Mouse (Mus musculus) thymus, postnatal 0 days (tissue): ENCODE measurements around the gene Olfr773. TPM values are rescaled to one million over a fixed set of nuclear protein-coding genes. Genes with fewer than 3 reads are reported as not detected.
"Not testable (repeated sequence)": the region's sequence is repeated elsewhere in the genome, so short reads cannot be mapped to it uniquely, and the experiment has no call there.

Experiments used
- DNase-seq: peaks from one replicate; pipeline ENCODE4 v3.0.0-alpha.2; 2015; ENCODE audit warnings: low spot score
- polyA plus RNA-seq: library from polyadenylated mRNA; unstranded; fragments of >200 nt; fragmentation: Nextera tagmentation; extraction: Ambion mirVana; gene quantifications from 2 replicates; pipeline ENCODE4 v1.2.1, GENCODE M21; 2015

Olfr773 gene
- not detected in 2 replicates for polyA plus RNA-seq

GRCm38 (mm10) chr10:129187319-129187718, at the start of gene Olfr773:
TSS of gene Olfr773 (minus strand) at chr10:129187419.
- DNase-seq, result not testable (repeated sequence)

- no peak for DNase-seq
These were observed 48.7 kb upstream of the Olfr773 start, which contains the start of gene Olfr774 for GRCm38 (mm10) chr10:129235904-129236303. TSS of gene Olfr774 (plus strand) at chr10:129236204.

GRCm38 (mm10) chr10:129230737-129231136, 43.5 kb upstream of the Olfr773 start:
- DNase-seq, result no peak

- not testable (repeated sequence) for DNase-seq
These were observed 9.4 kb downstream of the Olfr773 start, which contains the start of gene Olfr772 for GRCm38 (mm10) chr10:129177821-129178220. TSS of gene Olfr772 (minus strand) at chr10:129177921.

GRCm38 (mm10) chr10:129164651-129165050, 22.6 kb downstream of the Olfr773 start, which contains the start of gene Olfr771:
TSS of gene Olfr771 (minus strand) at chr10:129164751.
- no peak for DNase-seq

GRCm38 (mm10) chr10:129138898-129139297, 48.3 kb downstream of the Olfr773 start, which contains the start of gene Olfr770:
TSS of gene Olfr770 (minus strand) at chr10:129138998.
- DNase-seq, result no peak

Other genes with a start within 250 kb of the Olfr773 start
- gene Mettl7b, start 226.4 kb downstream of the Olfr773 start, polyA plus RNA-seq, result 3.4 and 5.5 TPM in 2 replicates
- gene Olfr9, start 198.0 kb downstream of the Olfr773 start, polyA plus RNA-seq, result not detected in 2 replicates
- not detected in 2 replicates for gene Olfr763, start 176.6 kb downstream of the Olfr773 start, polyA plus RNA-seq
- not detected in 2 replicates for gene Olfr764-ps1, start 147.5 kb downstream of the Olfr773 start, polyA plus RNA-seq
- not detected in 2 replicates for gene Olfr765, start 137.4 kb downstream of the Olfr773 start, polyA plus RNA-seq
- not detected in 2 replicates for gene Olfr766-ps1, start 118.4 kb downstream of the Olfr773 start, polyA plus RNA-seq
- gene Olfr767, start 104.5 kb downstream of the Olfr773 start, polyA plus RNA-seq, result not detected in 2 replicates
- not detected in 2 replicates for gene Olfr768, start 88.0 kb downstream of the Olfr773 start, polyA plus RNA-seq
- not detected in 2 replicates for gene Olfr769, start 69.6 kb downstream of the Olfr773 start, polyA plus RNA-seq
- not detected in 2 replicates for gene Olfr770, start 48.4 kb downstream of the Olfr773 start, polyA plus RNA-seq
- not detected in 2 replicates for gene Olfr771, start 22.7 kb downstream of the Olfr773 start, polyA plus RNA-seq
- gene Olfr772, start 9.5 kb downstream of the Olfr773 start, polyA plus RNA-seq, result not detected in 2 replicates
- gene Olfr774, start 48.8 kb upstream of the Olfr773 start, polyA plus RNA-seq, result not detected in 2 replicates
- gene Olfr775, start 61.0 kb upstream of the Olfr773 start, polyA plus RNA-seq, result not detected in 2 replicates
- not detected in 2 replicates for gene Olfr776, start 71.7 kb upstream of the Olfr773 start, polyA plus RNA-seq
- gene Olfr777, start 84.1 kb upstream of the Olfr773 start, polyA plus RNA-seq, result not detected in 2 replicates
- not detected in 2 replicates for gene Olfr780, start 130.7 kb upstream of the Olfr773 start, polyA plus RNA-seq
- not detected in 2 replicates for gene Olfr781, start 141.4 kb upstream of the Olfr773 start, polyA plus RNA-seq
- gene Olfr782, start 161.4 kb upstream of the Olfr773 start, polyA plus RNA-seq, result not detected in 2 replicates
- gene Olfr784, start 196.7 kb upstream of the Olfr773 start, polyA plus RNA-seq, result 0.05 and 0.08 TPM in 2 replicates
- gene Olfr785, start 218.0 kb upstream of the Olfr773 start, polyA plus RNA-seq, result not detected in 2 replicates
- gene Olfr786, start 239.9 kb upstream of the Olfr773 start, polyA plus RNA-seq, result not detected in 2 replicates